Mouse (Mus musculus): ENCODE measurements around the gene Tsks.

Gene Tsks

DNA sequence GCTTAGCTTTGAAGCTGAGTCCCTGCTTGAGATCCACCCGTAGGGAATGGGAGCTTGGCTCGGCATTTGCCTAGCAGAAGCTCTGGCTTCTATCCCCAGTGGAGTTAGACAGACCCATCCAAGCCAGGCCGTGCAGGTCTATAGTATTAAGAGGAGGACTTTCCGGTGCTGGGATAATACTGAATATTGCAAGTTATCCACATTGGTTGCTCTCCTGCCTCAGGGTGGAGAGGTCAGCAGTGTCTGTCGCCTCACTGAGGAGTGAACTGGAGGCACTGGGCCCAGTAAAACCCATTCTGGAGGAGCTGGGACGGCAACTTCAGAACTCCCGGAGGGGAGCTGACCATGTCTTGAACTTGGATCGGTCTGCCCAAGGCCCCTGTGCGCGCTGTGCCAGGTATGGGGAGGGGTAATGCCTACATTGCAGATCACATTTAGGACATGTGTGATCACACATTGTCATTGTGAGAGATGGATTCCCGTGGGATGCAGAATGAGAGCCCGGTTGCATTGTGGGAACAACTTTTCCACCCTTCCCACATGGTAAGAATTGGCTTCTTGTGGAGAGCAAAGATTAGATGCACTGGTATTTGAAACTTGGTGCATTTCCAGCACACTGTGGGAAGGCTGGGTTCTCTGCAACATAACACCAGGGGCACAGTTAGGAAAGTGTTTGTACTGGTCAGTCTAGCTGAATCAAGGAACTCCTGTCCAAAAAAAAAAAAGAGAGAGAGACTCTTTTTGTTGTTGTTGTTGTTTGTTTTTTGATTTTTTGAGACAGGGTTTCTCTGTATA lies 11.3 kb downstream of the Tsks start:
- peaks cover 19% of the 10 kb centered on the region for H3K36me3 ChIP-seq (ENCODE audit: insufficient read depth, low read length)
- TF ChIP-seq CTCF (conservative IDR thresholded peaks at IDR 0.05; ENCODE audit: low read length) (no peak), NANOG (IDR thresholded peaks at IDR 0.05; ENCODE audit: borderline replicate concordance, low read length) (no peak), POU5F1 (IDR thresholded peaks at IDR 0.05; ENCODE audit: borderline replicate concordance, low read length) (no peak)
- H3K9me3 ChIP-seq (ENCODE audit: low read length) = no peaks in the 10 kb centered on the region
- peaks cover 14% of the 10 kb centered on the region for H3K27me3 ChIP-seq (ENCODE audit: insufficient read depth, low read length)
- peaks cover 62% of the 10 kb centered on the region for H3K4me1 ChIP-seq (replicated peaks; ENCODE audit: low read depth, low read length)
- H3K4me3 ChIP-seq (replicated peaks; ENCODE audit: low read length) = no peak overlapping the region

DNA sequence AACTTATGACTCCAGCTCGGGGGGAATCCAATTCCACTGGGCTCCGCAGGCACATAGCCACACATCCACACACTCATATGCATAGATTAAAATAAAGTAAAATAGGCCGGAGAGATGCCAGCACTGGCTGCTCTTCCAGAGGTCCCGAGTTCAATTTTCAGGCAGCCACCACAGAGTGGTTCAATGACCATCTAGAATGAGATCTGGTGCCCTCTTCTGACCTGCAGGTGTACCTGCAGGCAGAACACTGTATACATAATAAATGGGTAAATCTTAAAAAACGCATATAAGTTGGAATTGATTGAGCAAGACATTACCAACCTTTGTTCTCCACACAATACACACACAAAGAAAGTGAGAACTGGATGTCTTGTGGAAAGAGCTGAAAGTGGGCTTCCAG lies 12.6 kb downstream of the Tsks start:
- Histone ChIP-seq H3K4me3 (replicated peaks; ENCODE audit: low read length) (no peak overlapping the region), H3K27me3 (ENCODE audit: insufficient read depth, low read length) (peaks cover 7% of the 10 kb centered on the region), H3K9me3 (ENCODE audit: low read length) (no peaks in the 10 kb centered on the region), H3K36me3 (ENCODE audit: insufficient read depth, low read length) (peaks cover 32% of the 10 kb centered on the region), H3K4me1 (replicated peaks; ENCODE audit: low read depth, low read length) (peaks cover 54% of the 10 kb centered on the region)
- TF ChIP-seq POU5F1 (IDR thresholded peaks at IDR 0.05; ENCODE audit: borderline replicate concordance, low read length) (no peak), NANOG (IDR thresholded peaks at IDR 0.05; ENCODE audit: borderline replicate concordance, low read length) (no peak), CTCF (conservative IDR thresholded peaks at IDR 0.05; ENCODE audit: low read length) (peak; percentile 60)

DNA sequence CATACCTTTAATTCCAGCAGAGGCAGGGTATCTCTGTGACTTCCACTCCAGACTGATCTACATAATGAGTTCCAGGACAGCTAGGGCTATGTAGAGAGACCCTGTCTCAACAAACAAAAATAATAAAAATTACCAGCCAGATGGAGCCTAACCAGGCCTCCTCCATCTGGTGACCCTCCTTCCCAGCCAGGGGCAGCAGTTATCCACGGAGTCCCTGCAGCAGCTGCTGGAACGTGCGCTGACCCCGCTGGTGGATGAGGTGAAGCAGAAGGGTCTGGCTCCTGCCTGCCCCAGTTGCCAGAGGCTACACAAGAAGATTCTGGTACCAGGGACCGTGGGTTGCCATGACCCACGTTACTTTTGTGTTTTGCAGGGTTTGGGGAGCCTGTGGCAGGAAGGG lies 13.3 kb downstream of the Tsks start:
- TF ChIP-seq POU5F1 (IDR thresholded peaks at IDR 0.05; ENCODE audit: borderline replicate concordance, low read length) (no peak), CTCF (conservative IDR thresholded peaks at IDR 0.05; ENCODE audit: low read length) (no peak), NANOG (IDR thresholded peaks at IDR 0.05; ENCODE audit: borderline replicate concordance, low read length) (no peak)
- H3K36me3 ChIP-seq (ENCODE audit: insufficient read depth, low read length) = peaks cover 38% of the 10 kb centered on the region
- no peak overlapping the region for H3K4me3 ChIP-seq (replicated peaks; ENCODE audit: low read length)
- no peaks in the 10 kb centered on the region for H3K9me3 ChIP-seq (ENCODE audit: low read length)
- H3K4me1 ChIP-seq (replicated peaks; ENCODE audit: low read depth, low read length) = peaks cover 48% of the 10 kb centered on the region
- H3K27me3 ChIP-seq (ENCODE audit: insufficient read depth, low read length) = 0 out of 2 replicates have a peak, but pooled peaks cover under 1% of the 10 kb centered on the region

DNA sequence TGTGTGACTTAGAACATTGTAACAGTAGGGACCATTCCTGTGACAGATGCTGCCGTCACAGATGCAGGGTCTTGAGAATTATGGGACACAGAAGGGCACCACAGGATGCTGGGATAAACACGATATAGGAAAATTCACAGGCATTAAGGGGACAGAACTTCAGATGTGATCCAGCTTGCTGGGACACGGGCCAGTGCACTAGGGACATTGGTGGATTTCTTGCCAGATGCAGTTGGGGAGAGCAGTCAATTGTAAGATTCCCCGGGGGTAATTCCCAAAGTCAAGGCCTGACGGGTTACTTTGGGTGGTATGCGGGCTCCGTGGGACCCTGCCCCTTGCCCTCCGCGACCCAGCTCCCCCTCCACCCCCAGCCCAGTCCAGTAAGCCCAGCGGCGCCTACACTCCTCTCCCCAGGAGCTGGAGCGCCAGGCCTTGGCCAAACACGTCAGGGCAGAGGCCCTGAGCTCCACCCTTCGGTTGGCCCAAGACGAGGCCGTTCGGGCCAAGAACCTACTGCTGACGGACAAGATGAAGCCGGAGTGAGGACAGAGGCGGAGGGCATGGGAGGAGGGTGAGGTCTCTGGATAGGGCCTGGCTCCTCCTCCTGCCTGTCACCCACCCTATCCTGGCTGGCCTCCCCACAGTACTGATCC lies 14.3 kb downstream of the Tsks start:
- Histone ChIP-seq H3K4me3 (replicated peaks; ENCODE audit: low read length) (peak overlapping the region; percentile 41; the same call in 1 of the 2 replicates), H3K27me3 (ENCODE audit: insufficient read depth, low read length) (no peaks in the 10 kb centered on the region), H3K36me3 (ENCODE audit: insufficient read depth, low read length) (peaks cover 49% of the 10 kb centered on the region), H3K9me3 (ENCODE audit: low read length) (no peaks in the 10 kb centered on the region), H3K4me1 (replicated peaks; ENCODE audit: low read depth, low read length) (peaks cover 44% of the 10 kb centered on the region)
- TF ChIP-seq CTCF (conservative IDR thresholded peaks at IDR 0.05; ENCODE audit: low read length) = no peak
- no peak for TF ChIP-seq POU5F1 (IDR thresholded peaks at IDR 0.05; ENCODE audit: borderline replicate concordance, low read length)
- TF ChIP-seq NANOG (IDR thresholded peaks at IDR 0.05; ENCODE audit: borderline replicate concordance, low read length) = no peak

DNA sequence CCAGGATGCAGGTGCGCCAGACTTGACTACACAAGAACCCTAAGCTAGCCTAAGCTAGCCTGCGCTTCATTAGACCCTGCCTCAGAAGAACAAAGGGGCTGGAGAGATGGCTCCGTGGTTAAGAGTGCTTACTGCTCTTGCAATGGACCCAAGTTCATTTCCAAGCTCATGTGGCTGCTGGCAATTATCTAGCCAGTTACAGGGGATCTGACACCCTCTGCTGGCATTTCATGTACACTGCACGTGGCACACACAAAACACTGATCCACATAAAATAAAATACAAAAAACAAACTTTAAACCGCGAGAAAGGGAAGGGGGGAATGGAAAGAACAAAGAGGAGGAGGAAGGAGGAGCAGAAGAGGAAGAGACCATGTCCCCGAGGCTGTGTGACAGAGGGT lies 15.2 kb downstream of the Tsks start:
- peaks cover 46% of the 10 kb centered on the region for H3K4me1 ChIP-seq (replicated peaks; ENCODE audit: low read depth, low read length)
- no peak overlapping the region for H3K4me3 ChIP-seq (replicated peaks; ENCODE audit: low read length)
- H3K36me3 ChIP-seq (ENCODE audit: insufficient read depth, low read length) = peaks cover 58% of the 10 kb centered on the region
- no peak for TF ChIP-seq POU5F1 (IDR thresholded peaks at IDR 0.05; ENCODE audit: borderline replicate concordance, low read length)
- peak; percentile 89 for TF ChIP-seq CTCF (conservative IDR thresholded peaks at IDR 0.05; ENCODE audit: low read length)
- TF ChIP-seq NANOG (IDR thresholded peaks at IDR 0.05; ENCODE audit: borderline replicate concordance, low read length) = no peak
- no peaks in the 10 kb centered on the region for H3K27me3 ChIP-seq (ENCODE audit: insufficient read depth, low read length)
- H3K9me3 ChIP-seq (ENCODE audit: low read length) = no peaks in the 10 kb centered on the region

DNA sequence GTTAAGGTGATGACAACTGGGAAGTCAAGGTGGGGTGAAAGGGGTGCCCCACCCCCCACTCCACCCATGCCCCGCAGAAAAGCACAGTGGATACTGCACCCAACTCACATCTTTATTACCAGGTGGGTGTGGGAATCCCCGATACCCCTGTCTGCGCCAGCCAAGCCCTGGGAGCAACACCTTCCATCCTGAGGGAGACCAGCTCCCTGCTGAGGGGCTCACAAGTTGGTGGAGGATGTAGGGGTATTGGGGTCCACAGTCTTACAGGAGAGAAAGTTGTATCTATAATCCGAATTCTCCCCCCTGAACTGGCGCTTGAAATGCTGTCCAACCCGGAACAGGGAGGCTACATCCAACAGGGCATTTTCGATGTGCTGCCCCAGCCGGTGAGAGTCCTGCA lies 16.3 kb downstream of the Tsks start:
- Histone ChIP-seq H3K4me3 (replicated peaks; ENCODE audit: low read length) (no peak overlapping the region), H3K27me3 (ENCODE audit: insufficient read depth, low read length) (no peaks in the 10 kb centered on the region), H3K9me3 (ENCODE audit: low read length) (no peaks in the 10 kb centered on the region), H3K4me1 (replicated peaks; ENCODE audit: low read depth, low read length) (peaks cover 37% of the 10 kb centered on the region), H3K36me3 (ENCODE audit: insufficient read depth, low read length) (peaks cover 67% of the 10 kb centered on the region)
- TF ChIP-seq POU5F1 (IDR thresholded peaks at IDR 0.05; ENCODE audit: borderline replicate concordance, low read length) (no peak), NANOG (IDR thresholded peaks at IDR 0.05; ENCODE audit: borderline replicate concordance, low read length) (no peak), CTCF (conservative IDR thresholded peaks at IDR 0.05; ENCODE audit: low read length) (no peak)

DNA sequence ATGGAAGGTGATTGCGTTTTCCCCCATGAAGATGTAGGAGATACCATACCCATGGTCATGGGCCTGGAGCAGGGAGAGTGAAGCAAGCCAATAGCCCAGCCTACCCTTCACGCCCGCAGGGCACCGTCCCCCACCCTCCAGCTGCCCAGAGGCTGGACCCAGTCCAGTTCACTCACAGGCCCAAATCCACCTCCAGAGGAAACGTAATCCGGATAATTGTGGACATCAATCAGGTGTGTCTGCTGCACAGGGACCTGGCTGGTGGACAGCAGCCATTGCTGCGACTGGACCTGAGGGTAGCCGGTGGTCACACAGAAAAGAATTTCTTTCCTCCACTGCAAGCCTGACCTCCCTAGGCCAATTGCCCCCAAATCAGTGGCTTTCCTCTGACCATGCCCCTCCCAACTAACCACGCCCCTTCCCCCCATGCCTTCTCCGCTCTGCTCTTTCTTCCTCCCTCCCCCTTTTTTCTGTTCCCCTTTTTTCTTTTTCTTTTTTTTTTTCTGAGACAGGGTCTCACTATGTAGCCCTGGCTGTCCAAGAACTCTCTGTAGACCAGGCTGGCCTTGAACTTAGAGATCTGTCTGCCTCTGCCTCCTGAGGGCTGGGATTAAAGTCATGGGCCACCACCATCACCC lies 17.0 kb downstream of the Tsks start:
- Histone ChIP-seq H3K4me1 (replicated peaks; ENCODE audit: low read depth, low read length) (peaks cover 37% of the 10 kb centered on the region), H3K9me3 (ENCODE audit: low read length) (no peaks in the 10 kb centered on the region), H3K4me3 (replicated peaks; ENCODE audit: low read length) (no peak overlapping the region), H3K27me3 (ENCODE audit: insufficient read depth, low read length) (no peaks in the 10 kb centered on the region), H3K36me3 (ENCODE audit: insufficient read depth, low read length) (peaks cover 74% of the 10 kb centered on the region)
- TF ChIP-seq CTCF (conservative IDR thresholded peaks at IDR 0.05; ENCODE audit: low read length) (no peak), POU5F1 (IDR thresholded peaks at IDR 0.05; ENCODE audit: borderline replicate concordance, low read length) (no peak), NANOG (IDR thresholded peaks at IDR 0.05; ENCODE audit: borderline replicate concordance, low read length) (no peak)

DNA sequence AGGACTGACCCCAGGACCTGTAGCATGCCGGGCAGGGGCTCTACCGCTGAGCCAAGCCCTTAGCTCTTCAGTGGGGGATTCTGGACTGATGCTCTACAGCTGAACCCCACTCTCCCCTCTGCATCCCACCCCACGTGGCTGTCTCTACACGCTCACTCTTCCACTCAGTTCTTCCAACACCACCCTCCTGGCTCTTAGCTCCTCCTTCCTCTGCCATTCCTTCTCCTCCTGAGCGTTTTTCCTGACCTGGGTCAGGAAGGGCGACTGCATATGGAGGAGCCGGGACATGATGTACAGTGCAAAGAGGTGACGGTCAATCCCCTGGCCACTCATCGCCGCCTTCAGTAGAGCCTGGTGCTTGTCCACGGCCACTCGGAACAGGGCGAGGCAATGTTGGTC lies 17.5 kb downstream of the Tsks start:
- Histone ChIP-seq H3K36me3 (ENCODE audit: insufficient read depth, low read length) (peaks cover 79% of the 10 kb centered on the region), H3K9me3 (ENCODE audit: low read length) (no peaks in the 10 kb centered on the region), H3K27me3 (ENCODE audit: insufficient read depth, low read length) (no peaks in the 10 kb centered on the region), H3K4me1 (replicated peaks; ENCODE audit: low read depth, low read length) (peaks cover 37% of the 10 kb centered on the region), H3K4me3 (replicated peaks; ENCODE audit: low read length) (no peak overlapping the region)
- TF ChIP-seq NANOG (IDR thresholded peaks at IDR 0.05; ENCODE audit: borderline replicate concordance, low read length) = no peak
- no peak for TF ChIP-seq CTCF (conservative IDR thresholded peaks at IDR 0.05; ENCODE audit: low read length)
- TF ChIP-seq POU5F1 (IDR thresholded peaks at IDR 0.05; ENCODE audit: borderline replicate concordance, low read length) = no peak

All from E14TG2a.4 (cell line).